Mouse (Mus musculus) layer of hippocampus, adult 11-12 months (tissue): ENCODE measurements at regions not wholly inside any gene's neighbourhood (a gene's known extent, or its start where the extent isn't known, plus 50 kb on each side); places are given as distances from the start of the nearest gene placed in this dataset.

Experiments
- DNase-seq: peaks from one replicate; pipeline ENCODE4 v3.0.0; 2022; ENCODE audit warnings: low spot score

DNA sequence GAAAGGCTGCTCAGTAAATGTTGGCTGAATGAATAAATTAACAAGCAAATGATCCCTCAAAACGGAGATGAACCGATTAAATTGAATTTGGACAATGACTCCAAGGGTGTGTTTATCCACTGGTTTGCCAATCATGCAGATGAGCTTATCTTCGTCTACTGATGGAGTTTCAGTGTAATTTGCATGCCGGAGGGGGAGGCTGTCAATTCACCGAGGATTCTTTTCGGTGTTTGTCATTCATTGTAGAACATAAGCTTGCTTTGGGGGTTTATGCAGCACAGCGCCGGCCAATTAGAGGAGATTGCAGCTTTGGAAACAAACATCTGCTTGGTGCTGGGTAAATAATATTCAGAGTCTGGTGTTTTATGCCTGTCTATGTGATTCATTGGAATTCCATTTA lies 132.7 kb downstream of the Otoa start:
- no peak for DNase-seq

DNA sequence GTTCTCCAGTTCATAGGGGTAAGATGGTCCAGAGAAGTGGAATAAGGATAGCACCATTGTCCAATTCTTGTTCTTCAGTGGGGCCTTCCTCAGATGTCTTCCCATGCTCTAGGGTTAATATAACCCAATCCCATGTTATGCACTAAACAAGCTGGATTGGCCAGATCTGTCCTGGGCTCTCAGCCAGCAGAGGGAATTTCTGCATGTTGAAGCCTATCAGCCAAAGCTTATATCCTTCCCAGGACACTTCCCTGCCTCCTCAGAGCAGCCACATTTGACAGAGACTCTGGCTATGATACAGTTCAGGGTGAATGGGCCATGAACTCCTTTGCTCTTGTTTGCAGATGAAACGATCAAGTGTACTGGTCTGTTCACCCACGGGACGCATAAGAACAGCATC lies 133.6 kb downstream of the Otoa start:
- no peak for DNase-seq

DNA sequence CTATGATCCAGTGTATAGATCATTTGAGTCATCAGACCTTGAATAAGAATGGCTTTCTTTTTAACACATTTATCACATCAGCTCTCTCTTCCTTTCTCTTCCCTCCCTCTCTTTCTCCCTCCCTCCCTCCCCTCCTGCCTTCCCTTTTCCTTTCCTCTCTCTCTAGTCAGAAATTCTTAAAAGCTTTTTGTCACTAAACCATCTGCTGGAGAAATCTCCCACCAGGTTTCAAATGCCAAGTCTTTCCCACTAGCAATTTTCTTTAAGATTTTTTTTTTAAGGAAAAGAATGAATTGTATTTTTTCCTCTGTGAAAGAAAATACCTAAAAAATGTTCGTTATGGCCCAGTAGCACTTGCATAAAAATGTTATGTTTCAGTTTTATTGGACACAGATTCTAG lies 134.3 kb downstream of the Otoa start:
- DNase-seq: no peak

GRCm38 (mm10) chr7:121218031-121218430 lies 136.6 kb downstream of the Otoa start:
- DNase-seq: no peak

- no peak for DNase-seq
Measured at GRCm38 (mm10) chr7:121221158-121221557, 139.7 kb downstream of the Otoa start.

- DNase-seq: no peak
Measured at GRCm38 (mm10) chr7:121231881-121232280, 150.4 kb downstream of the Otoa start.

GRCm38 (mm10) chr7:121234831-121235230 lies 153.4 kb downstream of the Otoa start:
- peak; percentile 23 for DNase-seq

DNA sequence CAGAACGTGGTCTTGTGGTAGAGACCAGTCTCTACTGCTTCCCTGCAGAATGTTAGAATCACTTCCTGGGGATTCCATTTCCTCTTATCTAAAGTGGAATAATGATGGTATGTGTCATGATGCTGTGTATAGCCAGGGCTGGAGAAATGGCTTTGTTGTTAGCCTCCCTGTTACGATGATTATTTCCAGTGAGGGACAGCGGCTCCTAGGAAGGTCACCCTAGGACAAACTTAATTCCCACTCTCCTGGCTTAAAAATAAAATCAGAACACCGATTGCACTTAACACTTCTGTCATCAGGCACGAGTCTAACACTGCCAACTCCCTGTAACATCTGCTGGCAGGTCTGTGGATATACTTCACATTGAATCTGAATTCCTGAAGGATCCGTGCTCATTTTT lies 151.9 kb upstream of the Hs3st2 start:
- no peak for DNase-seq

DNA sequence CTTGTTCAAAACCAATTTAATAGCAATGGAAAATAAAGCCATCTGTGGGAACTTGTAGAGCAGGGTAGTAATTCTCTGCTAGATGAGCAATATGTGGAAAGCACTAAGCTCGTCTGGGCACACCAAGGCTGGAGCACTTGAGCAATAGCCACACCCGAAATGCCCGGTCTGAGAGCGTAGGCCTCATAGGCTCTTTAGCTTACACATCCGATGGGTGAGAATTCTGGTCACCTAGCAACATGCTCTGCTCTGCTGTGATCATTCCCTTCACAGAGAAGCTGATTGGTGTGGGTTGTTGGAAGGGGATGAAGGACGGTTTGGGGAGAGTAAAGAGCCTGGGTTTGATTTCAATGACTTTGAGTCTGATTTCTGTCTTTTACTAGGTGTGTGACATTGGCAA lies 143.8 kb upstream of the Hs3st2 start:
- DNase-seq: no peak

GRCm38 (mm10) chr7:121257466-121257865 lies 134.2 kb upstream of the Hs3st2 start:
- no peak for DNase-seq

GRCm38 (mm10) chr7:121258826-121259496 lies 132.7 kb upstream of the Hs3st2 start:
- DNase-seq: peak; percentile 21

DNA sequence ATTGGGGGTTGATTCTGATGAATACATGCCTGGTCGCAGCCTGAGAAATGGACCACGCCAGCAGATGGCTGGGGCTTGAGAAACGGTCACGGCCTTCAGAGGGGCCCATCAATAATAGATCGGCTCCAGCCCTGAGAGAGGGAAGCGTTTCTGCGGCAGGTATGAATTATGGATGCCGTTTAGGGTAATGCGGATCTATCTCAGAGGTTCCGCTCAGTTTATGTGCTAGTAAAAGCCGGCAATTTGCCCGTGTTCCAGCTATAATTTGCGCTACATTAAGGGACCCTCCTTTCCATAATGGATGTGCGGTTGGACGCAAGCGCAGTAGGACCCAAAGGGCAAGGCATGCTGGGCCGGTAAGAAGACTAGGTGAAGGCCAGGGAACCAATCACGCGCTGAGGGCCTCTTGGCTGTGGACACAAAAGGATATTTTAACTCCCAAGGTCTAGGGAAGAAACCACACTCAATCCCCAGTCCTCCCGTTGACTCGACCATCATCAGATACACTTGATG lies 132.1 kb upstream of the Hs3st2 start:
- DNase-seq: no peak

DNA sequence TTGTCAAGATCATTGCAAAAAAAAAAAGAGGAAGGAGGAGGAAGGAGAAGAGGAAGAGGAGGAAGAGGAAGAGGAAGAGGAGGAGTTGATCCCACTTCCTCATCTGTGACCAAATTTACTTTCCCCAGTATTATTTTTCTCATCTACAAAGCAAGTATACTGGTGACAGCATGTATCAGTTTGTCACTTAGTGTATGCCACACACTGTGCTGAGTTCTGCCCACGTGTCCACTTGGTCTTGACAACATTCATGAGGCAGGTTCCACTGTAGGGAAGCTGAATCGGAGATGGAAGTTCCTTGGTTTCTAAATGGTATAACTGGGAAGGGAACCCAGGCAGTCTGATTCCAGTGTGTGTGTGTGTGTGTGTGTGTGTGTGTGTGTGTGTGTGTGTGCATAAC lies 122.3 kb upstream of the Hs3st2 start:
- no peak for DNase-seq

GRCm38 (mm10) chr7:121280597-121280996 lies 111.1 kb upstream of the Hs3st2 start:
- no peak for DNase-seq

- no peak for DNase-seq
Measured at GRCm38 (mm10) chr7:121282154-121282553, 109.5 kb upstream of the Hs3st2 start.

DNA sequence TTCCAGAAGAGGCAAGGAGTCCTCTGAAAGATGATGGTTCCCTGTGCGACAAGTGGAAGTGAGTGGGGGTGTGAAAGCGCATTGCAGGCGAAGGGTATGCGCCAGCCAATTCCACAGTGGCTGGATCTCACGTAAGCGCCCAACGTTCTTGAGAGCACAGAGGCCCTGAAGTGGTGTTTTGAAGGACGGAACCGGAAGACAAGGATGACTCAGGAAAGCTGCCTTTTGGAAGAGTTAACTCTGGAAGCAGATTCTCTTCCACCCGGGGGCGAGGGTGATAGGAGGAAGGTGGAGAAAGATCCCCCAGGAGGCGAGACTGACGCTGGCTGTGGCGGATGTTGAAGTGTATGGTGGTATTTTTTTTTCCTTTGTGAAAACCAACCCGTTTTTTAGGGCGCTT lies 101.9 kb upstream of the Hs3st2 start:
- no peak for DNase-seq

DNA sequence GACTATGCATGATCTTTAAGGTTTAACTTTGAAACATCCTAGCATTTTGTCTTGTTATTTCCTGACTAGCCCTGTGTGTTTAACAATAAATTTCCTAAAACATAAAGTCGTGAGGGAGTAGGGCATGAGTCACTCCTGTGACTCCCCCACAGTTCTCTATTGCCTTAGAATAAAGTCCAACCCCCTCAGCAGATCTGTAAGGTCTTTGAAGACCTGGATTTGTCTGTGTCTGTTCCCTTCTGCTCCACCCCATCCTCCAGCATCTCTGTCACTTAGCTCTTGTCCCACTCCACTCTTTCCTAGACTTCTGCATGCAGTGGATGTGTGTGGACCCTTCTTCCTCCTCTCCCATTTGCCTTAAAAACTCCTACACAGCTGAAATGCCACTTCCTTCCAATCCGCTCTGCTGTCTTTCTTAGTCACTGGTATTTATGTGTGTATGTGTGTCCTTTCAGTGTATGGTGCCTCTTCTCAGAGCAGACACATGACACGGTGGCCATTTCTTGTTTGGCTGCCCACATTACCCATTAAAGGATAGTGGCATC lies 95.4 kb upstream of the Hs3st2 start:
- DNase-seq: no peak

DNA sequence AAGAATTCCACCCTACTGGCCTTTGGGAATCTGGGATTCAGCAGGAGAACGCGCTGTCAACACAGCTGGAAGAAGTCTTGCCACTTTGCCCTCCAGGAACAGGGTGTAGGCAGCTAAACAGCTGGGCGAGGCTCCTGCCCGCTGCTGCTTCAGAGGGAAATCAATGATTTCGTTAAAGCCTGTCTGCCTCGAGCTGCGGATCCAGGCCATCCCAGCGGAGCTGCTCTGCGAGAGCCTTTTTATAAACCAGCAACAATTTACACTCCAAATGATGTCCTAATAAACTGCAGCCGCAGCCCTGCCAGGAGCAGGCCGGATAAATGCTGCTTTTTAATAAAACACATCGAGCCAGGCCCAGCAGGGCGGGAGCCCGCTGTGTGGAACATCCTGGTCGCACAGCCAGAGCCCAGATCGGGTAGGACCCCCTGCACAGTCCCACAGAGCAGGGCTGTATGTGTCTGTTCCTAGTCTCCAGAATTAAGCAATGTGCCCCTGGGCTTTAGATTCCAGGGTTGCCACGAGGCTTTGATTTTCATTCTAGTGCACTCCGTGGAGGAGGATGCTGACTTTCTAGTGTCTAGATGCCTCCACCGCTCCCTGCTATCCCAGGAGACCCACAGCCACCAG lies 78.6 kb upstream of the Hs3st2 start:
- no peak for DNase-seq

- DNase-seq: peak; percentile 16
Measured at GRCm38 (mm10) chr7:121314521-121314920, 77.1 kb upstream of the Hs3st2 start.

GRCm38 (mm10) chr7:121329274-121329673 lies 62.4 kb upstream of the Hs3st2 start:
- DNase-seq: no peak

GRCm38 (mm10) chr7:121332532-121332931 lies 59.1 kb upstream of the Hs3st2 start:
- no peak for DNase-seq

DNA sequence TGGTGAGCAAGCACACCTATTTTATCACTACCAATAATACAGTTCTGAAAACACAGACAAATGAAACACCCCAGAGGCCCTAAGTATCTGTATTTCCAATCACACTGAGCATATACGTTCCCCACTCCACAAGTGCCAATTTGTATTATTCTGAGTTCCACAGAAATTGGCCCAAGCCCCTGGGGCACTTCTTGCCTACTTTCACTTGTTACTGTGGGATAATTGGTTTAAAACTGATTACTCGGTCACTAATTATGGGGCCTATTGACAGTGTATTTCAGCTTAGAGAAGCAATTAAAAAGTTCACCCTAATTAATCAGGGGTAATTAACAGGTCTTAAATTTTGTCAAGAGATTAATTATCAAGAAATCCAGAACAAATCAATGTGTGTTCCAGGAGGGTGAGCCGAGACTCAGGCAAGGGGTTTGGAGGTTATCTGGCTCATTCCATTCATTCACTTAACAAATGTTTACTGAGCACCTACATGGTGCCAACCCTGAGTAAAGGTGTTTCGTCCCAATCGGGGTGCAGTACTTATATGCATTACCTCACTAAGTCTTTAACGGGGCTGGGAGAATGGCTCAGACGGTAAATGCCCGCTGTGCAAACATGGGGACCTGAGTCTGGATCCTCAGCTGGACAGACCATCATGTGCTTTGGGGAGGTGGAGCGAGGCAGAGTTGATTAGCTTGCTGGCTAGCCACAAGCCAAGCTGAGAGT lies 56.1 kb upstream of the Hs3st2 start:
- DNase-seq: no peak

DNA sequence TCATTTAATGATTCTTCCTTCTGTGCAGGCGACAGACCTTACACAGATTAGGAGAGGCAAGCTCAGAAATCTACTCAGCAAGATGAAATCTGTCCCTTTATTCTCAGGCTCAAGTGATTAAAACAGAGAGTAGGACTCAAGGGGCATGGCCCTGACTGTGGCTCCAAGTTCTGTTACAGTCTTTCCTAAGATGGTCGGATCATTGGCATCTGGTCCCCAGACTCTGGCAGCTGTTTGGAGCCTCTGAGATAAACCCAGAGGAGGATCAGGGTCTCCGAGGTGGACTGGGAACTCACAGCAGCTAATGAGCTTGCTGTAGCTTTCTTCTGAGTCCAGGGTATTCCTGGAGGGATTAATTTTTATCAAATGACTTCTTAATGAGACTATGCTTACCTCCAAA lies 51.7 kb upstream of the Hs3st2 start:
- DNase-seq: no peak
